In the genomic region with DNA sequence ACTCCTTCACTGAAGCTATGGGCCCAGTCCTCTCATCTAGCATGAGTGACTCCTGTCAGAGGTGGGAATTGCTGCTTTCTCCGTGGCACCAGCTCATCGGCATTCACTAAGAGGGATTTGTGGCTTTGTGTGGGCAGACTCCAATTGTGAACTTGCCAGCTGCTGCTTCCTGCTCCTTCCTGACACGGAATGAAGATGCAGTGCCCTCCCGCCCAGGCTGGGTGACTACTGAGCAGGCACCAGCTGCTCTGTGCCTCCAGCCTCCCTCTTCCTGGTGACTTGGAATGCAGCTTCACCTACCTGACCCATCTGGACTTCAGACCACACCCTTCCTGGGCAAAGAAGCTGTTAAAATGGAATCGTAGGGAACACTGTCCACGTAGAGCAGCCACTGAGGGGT, we compare ENCODE assay signal across 12 mouse cellular contexts.
"Had no signal": no experiment of that assay in that cellular context is flagged by ENCODE, and none has a peak within 500 bp of the region (broad histone marks: within the 10 kb centered on the region; RNA-seq: fewer than 3 reads in every experiment).

No protein-coding gene starts in this region.

- H3K4me1 ChIP-seq: limb, embryonic 12.5 days; stomach, embryonic 15.5 days had no signal

- H3K4me2 ChIP-seq: limb, embryonic 12.5 days; liver, embryonic 13.5 days; midbrain, embryonic 13.5 days; neural tube, embryonic 15.5 days; stomach, embryonic 15.5 days had no signal

- H3K9ac ChIP-seq: limb, embryonic 12.5 days; liver, embryonic 13.5 days; liver, postnatal 0 days; midbrain, embryonic 13.5 days; neural tube, embryonic 15.5 days; stomach, embryonic 15.5 days had no signal

- H3K27me3 ChIP-seq: liver, embryonic 13.5 days; midbrain, embryonic 13.5 days; neural tube, embryonic 15.5 days; stomach, embryonic 15.5 days had no signal

- ATAC-seq: liver, postnatal 0 days; midbrain, embryonic 13.5 days had no signal

- H3K27ac ChIP-seq: limb, embryonic 12.5 days; liver, embryonic 13.5 days; midbrain, embryonic 13.5 days; neural tube, embryonic 15.5 days; stomach, embryonic 15.5 days had no signal

- H3K36me3 ChIP-seq: limb, embryonic 12.5 days; liver, embryonic 13.5 days; midbrain, embryonic 13.5 days; neural tube, embryonic 15.5 days; stomach, embryonic 15.5 days had no signal

- H3K4me3 ChIP-seq: limb, embryonic 12.5 days; liver, embryonic 13.5 days; midbrain, embryonic 13.5 days; neural tube, embryonic 15.5 days; stomach, embryonic 15.5 days had no signal

- H3K9me3 ChIP-seq: limb, embryonic 12.5 days; liver, embryonic 13.5 days; midbrain, embryonic 13.5 days; neural tube, embryonic 15.5 days; stomach, embryonic 15.5 days had no signal

- DNase-seq: kidney, postnatal 10 days; kidney, postnatal 4 days; liver; liver, embryonic 13.5 days; liver, postnatal 0 days; lung, postnatal 36 days; right cerebral cortex, postnatal 14 days; thymus, postnatal 4 days had no signal
